Mouse (Mus musculus): ENCODE measurements around the gene Cacna1s. TPM values are rescaled to one million over a fixed set of nuclear protein-coding genes. Genes with fewer than 3 reads are reported as not detected.

Gene Cacna1s
- total RNA-seq, 2 experiments from 2014 or later: 557 to 583 TPM

DNA sequence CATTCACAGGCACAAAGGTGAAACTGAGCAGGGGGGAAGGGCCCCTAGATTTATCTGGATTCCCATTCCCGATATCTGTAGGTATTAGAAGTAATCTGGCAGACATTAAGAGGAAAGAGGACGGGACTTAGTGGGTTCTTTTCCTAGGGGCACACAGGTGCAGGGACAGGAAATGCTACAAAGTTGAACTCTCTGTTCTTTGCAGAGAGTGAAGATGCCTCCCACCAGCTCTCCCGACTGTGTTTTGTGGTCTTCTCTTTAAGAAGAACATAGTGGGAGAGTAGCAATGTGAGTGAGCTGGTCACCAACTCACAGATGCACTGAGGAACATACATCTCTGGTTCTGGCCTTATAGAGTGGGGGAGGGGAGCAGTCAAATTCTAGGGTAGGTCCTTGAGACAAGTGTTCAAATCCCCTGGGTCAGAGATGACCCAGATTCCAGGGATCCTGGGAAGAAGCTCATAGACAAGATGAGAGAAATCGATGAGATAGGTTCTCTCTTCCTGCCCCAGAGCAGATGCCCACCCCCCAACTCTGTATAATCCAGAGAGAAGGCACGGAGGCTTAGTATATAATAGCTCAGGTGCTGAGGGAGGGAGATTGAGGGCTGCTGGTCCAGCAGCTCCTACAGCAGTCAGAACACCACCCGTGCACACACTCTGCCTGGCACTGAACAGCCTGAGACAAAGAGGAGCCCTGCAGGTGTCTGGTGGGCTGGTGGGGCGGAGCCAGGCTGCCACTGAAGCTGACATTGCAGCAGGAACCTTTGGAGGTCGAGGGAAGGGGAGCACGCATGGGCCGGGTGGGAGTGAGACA is 80.0 kb downstream of the Cacna1s start:
- DNase-seq: no peak
- intact Hi-C loops (cut with DNase I; ENCODE audit: low total_unique reads): no loop called here

DNA sequence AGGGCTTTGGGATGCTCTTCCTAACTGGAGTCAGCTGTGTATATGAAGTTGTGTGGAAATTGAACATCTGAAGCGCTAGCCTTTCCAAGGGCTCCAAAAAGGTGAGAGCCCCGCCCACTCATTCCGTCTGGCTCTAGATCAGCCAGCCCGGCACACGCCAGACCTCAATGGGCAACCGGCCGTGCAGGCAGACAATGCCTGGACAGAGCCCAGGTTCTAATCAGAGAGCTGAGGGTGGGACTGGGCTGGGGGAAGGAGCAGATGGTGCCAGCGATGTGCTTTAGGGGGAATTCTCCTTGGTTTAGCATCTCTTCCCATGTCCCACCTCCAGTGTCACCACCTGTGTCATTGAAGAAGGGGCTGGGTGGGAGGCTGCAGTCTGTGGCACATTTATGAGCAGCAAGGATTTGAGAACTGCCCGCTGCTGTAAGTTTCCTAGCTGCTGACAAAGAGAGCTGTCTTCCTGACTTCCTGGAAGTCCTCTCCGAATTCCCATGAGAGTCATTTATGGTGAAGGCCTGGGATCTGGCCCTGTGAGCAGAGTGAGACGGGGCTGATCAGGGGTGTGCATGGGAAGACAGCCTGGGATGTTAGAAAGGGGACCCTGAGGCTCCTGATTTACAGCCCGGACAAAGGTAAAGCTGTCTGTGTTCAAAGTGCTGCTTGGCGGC is 81.2 kb downstream of the Cacna1s start:
- intact Hi-C loops (cut with DNase I; ENCODE audit: low total_unique reads): no loop called here
- no peak for DNase-seq

DNA sequence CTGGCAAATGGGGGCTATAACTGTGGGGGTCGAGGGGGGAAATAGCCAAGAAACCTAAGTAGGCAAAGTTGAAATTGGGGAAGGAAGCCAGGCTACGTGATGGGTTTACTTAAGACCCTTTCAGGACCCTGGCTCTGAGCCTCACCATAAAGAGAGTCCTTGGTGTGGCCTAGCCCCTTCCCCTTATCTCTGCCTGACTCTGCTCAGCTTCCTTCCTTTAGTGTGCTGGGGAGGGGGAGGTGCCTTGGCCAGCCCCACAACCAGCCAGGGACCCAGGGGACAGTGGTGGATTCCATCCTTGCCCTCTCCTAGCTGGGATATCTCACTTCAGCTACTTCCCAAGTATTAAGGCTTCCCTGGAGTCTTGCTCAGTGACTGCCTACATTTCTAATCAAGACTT is 82.0 kb downstream of the Cacna1s start:
- DNase-seq: no peak
- intact Hi-C loops (cut with DNase I; ENCODE audit: low total_unique reads): no loop called here

DNA sequence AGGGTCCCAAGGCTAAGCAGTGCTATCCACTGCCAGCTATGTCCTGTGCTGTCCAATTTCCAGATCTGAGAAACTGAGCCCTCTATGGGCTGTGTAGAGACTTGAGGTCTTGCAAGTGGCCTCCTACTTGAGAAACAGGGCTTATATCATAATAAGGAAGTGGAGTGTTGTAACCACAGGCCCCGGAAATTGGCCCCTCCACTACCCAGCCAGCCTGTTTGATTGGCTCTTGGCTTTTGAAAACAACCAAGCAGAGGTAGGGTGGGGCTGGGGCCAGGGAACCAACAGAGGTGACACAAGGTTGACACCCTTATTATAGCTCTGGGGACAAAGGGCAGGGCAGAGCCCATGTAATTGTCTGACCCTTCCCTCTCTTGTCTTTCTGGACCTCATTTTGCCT is 82.5 kb downstream of the Cacna1s start:
- peak; percentile 26 for DNase-seq
- intact Hi-C loops (cut with DNase I; ENCODE audit: low total_unique reads): no loop called here

DNA sequence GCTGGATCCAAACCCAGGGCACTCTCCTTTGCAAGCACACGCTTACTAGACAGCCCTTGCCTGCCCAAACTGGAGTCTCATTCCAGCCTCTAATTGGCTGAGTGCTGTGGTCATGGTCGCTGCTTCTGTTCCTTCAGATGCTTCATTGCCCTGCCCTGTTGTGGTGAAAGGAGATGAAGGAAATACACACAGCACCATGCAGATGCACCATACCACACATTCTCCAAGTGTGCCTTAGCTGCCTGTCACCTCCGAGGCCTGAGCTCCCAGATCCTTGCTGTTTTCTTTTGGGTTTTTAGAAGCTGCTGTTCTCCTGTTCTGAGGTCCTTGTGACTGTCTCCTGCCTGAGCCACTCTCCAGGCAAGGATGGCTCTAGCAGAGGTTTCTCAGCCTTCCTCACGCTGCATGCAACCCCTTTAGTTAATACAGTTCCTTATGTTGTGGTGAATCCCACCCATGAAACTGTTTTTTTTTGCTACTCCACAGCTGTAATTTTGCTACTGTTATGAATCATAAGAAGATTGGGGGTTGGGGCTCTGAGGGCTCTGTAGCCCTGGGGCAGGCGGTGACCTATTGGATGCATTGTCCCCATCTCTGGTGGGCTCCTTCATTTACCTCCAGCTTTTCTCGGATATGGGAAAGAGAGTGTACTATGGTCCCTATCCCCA is 83.4 kb downstream of the Cacna1s start:
- no peak for DNase-seq
- intact Hi-C loops (cut with DNase I; ENCODE audit: low total_unique reads): no loop called here

DNA sequence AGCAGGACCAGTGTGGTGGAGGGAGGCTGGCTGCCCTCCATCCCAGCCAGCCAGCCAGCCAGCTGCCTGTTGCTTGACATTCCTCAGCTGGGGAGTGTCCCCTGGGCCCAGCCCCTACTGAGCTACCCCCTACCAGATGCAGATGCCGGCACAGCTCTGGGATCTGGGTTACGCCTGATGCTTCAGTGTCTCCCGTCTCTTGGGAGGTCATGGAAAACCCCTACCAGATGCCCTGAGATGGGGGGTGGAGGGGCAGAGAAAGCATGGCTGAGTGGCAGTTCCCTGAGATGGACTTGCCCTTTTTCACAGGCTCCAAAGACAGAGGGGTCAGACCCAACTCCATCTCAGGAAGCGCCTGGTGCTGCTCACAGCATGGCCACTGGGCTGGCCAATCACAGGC is 84.0 kb downstream of the Cacna1s start:
- DNase-seq: peak; percentile 23
- intact Hi-C loops (cut with DNase I; ENCODE audit: low total_unique reads): no loop called here

DNA sequence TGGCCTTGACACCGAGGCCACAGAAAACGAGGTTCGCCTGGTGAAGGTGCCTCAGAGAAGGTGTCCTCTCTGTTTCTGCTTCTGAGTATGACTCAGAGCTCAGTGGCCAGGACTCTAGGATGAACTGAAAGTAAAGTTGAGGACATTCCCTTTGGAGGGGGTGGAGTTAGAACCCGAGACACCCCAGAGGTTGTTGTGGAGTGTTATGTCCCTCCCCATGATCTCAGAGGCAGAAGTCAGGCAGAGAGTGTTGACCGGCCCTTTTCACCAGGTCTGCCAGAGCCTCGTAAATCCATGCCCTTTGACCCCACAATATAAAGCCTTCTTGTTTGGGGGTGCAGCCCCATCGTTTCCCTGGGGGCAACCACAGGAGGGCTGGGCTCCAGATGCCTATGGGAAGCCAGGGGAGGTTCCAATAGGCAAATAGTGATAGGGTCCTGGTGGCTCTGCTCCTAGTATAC is 84.6 kb downstream of the Cacna1s start:
- intact Hi-C loops (cut with DNase I; ENCODE audit: low total_unique reads): no loop called here
- no peak for DNase-seq

DNA sequence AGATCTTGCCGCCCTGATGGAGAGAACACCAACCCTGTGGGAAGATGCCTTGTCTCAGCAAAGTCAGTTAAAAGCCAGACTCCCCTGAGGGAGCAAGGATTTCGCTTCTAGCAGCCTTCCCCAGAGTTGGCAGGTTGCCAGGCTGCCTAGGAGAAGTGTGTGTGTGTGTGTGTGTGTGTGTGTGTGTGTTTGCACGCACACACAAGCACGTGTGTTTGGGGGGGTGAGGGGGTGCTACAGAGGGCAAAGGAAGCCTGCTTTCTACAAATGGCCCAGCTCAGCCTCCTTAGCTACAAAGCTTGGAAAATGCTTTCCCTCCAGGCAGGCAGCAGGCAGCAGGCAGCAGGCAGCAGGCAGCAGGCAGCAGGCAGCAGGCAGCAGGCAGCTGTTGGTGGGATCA is 85.0 kb downstream of the Cacna1s start:
- intact Hi-C loops (cut with DNase I; ENCODE audit: low total_unique reads): no loop called here
- peak; percentile 60 for DNase-seq

DNA sequence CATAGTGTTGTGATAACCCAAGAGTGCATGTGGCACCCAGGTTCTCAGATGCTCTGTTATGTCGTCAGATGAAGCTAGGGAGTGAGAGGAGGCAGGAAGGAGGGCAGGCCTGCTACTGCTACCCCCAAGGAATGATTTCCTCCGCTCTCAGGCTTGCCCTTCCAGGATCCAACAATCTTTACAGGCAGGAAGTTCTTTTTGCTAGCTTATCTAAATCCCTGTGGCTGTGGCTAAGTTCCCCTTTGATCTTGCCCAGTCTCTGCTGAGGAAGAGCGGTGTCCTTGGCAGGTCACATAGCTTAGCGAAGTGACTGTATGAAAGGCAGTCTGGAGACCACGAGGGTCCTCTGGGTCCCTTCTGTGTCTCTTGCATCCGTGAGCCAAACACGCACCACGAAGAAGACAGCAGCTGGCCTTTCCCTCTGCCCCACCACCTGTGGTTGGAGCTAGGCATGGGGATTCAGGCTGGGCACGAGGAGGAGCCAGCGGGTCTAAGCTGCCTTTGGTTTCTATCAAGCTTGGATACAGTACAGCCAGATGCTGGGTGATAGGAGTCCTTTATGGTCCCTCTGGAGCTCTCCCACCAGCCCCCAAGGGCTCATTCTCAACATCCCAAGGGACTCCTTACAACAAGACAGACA is 85.8 kb downstream of the Cacna1s start:
- intact Hi-C loops (cut with DNase I; ENCODE audit: low total_unique reads): no loop called here

DNA sequence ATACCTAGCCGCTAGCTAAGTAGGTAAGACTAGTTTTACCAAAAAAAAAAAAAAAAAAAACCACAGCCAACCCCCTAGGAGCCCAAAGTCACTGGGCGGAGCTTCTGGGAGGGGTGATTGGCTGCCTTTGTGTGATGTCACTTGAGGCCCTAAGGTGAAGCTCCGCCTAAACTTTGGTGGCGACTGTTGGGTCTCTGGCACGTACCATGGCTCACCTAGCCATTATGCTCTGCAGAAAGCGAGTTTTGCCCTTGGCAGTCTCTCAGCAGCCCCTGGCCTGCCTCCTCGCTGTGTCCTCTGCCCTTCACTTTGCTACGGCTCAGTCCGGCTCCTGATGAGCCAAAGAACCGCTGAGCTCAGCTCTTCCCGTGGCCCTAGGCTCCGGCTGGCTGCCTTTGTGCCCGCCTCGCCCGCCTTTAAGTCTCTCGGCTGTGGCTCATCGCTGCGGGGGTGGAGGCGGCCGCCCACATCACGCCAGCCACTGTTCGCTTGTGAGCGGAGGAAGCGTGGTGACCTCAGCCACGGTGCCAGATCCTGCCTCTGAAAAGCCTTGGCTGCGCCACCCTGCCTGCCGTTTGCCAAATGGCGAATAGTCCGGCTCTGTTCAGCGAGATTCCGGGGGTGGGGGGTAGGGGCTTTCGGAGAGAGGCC is 87.6 kb downstream of the Cacna1s start:
- intact Hi-C loops (cut with DNase I; ENCODE audit: low total_unique reads): no loop called here
- peak; percentile 72 for DNase-seq

More for the DNA sequence above, 85.8 kb downstream of the Cacna1s start:
- DNase-seq: no peak

DNA sequence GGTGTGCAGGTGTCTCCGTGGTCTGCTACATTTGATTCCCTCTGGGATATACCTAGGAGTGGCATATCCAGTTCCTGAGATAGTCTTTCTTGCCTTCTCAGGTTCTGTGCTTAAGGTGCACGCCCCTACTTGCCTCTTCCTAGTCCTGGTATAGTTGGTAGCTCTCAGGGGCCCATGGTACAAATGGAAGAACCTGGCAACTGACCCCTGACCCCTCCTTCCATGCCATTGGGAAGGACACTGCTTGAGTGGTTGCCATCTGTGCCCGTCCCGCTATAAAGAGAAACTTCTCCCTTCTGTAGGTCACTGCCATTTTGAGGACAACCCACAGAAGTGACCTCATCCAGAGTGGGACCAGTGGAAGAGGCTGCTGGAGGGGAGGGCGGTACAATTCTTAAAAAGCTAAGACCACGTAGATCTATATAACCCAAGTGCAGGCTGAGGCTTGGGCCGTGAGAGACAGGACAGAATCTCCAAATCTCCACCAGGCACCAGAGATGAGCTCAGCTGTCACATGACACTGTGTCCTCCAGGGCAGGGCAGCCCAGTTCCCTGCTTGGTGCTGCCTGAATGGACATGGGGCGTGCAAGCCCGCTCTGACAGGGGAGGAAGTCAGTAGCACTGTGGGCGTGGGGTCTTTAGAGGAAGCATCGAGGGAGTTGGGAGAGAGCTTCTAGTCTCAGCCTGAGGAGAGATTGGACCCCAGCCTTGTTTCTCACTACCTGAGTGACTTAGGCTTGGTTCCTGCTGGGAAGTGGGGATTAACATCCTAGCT is 88.8 kb downstream of the Cacna1s start:
- intact Hi-C loops (cut with DNase I; ENCODE audit: low total_unique reads): no loop called here
- no peak for DNase-seq

DNA sequence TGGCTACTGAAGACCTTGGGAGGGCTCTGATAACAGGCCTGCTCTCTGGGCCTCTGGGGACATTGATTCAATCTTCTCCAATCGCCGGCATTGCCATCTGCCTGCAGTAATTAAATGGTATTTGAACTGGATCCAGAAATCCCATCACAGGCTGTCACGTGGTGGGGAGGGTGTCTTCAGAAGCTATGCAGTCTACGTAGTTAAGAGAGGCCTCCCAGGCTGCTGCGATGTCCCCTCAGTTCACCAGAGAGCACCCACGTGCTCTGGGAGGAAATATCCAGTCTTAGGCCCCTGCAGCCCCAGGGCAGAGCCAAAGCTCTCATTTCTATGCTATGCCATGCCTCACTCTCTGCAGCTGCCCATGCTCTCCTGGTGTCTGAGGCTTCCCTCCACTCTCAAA is 89.8 kb downstream of the Cacna1s start:
- DNase-seq: no peak
- intact Hi-C loops (cut with DNase I; ENCODE audit: low total_unique reads): no loop called here

DNA sequence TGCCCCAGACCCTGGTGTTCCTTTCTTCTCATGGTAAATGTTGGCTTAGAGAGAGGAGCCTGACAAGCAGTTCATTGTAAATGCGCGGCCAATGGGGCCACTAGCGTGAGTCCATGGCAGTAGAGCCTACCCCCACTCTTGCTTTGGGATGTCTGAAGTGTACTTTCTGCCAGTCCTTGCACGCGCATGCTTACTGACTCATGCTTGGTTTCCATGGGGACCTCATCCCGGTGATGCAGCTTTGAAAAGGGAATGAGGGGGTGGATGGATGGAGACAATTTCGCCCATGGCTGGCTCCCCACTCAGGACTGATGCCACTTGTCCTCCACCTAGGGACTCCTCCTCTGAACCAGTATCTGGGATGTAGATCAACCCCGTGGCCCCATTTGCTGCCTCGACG is 91.0 kb downstream of the Cacna1s start:
- intact Hi-C loops (cut with DNase I; ENCODE audit: low total_unique reads): no loop called here
- DNase-seq: no peak

DNA sequence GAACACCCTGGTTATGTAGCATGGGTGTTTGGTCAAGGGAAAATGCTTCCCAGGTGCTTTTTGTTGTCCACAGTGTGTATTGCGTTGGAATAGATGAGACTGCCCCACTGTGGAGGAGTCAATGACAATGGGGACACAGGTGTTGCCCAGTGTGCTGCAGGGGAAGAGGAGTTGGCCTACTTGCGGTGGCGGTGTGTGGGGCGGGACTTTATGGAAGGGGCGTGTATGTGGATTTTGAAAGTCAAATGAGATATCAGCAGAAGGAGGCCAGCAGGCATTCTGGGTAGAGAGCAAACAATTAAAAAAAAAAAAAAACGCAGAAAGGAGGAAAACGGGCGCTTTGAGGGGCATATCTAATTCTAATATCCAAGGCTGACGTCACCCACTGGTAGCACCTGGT is 97.2 kb downstream of the Cacna1s start:
- no peak for DNase-seq
- intact Hi-C loops (cut with DNase I; ENCODE audit: low total_unique reads): no loop called here

DNA sequence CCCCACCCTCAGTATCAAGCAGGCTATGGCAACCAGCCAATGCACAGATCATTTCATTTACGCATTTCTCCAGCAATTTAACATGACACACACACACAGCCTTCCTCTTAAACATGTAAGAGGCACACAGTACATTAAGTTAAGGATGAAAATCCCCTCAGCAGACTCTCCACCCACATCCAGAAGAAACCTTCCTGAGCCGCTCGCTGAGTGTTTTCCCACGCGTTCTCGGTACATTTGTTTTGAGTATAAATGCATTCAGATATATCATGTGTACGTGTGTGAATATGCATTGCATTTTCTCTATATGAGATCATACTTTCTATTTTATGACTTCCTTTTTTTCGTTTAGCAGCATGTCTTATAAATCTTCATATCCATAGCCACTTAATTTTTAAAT is 98.8 kb downstream of the Cacna1s start:
- DNase-seq: no peak

DNA sequence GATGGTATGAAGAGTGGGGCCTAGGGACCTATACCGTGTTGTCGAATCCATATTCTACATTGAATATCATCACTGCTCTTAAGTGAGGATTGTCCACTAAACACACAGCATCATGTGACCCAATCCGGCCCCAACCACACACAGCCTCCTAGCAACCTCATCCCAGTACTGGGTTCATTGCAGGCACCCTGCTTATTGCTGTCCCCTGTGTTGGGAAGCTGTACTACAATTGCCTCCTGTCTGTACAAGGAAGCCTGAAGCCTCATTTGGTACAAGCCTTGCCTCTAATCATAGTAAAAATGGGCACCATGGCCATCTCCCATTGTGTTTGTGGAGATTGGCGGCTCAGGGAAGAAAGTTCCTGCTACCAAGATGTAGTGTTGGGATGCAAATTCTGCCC is 103.8 kb downstream of the Cacna1s start:
- intact Hi-C loops (cut with DNase I; ENCODE audit: low total_unique reads): no loop called here
- no peak for DNase-seq

More for the DNA sequence above, 98.8 kb downstream of the Cacna1s start:
- intact Hi-C loops (cut with DNase I; ENCODE audit: low total_unique reads): no loop called here

DNA sequence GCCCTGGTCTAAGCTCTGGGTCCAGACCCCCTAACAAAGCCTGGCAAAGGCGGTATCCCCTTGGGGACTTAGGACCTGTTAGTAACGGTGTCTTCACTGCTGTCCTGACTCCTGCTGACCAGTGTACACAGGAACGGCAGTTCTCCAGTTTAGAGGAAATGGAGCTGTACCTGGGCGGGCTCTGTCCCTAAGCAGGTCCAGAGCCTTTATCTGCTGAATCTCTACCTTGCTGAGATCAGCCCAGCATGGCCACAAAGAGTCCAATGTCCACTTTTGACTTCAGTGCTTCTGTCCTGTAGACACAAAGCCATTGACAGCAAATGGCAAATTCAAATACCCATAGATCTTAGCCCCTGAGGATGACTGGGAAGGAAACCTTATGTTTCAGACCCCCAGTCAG is 104.4 kb downstream of the Cacna1s start:
- DNase-seq: no peak
- intact Hi-C loops (cut with DNase I; ENCODE audit: low total_unique reads): no loop called here

DNA sequence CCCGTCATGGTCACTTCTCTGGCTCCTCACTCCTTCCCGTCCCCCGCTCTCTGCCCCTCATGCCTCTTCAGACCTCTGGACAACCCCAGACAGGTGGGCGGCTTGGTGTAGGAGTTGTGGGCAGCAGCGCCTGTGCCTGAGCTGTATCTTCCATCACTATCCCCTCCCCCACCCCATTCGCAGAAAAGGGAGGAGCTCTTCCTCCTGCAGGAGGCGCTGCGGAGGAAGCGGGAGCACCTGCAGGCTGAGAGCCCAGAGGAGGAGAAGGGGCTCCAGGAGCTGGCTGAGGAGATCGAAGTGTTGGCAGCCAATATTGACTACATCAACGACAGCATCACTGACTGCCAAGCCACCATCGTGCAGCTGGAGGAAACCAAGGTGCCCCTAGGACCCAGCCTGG is 107.3 kb downstream of the Cacna1s start:
- intact Hi-C loops (cut with DNase I; ENCODE audit: low total_unique reads): no loop called here
- DNase-seq: no peak

DNA sequence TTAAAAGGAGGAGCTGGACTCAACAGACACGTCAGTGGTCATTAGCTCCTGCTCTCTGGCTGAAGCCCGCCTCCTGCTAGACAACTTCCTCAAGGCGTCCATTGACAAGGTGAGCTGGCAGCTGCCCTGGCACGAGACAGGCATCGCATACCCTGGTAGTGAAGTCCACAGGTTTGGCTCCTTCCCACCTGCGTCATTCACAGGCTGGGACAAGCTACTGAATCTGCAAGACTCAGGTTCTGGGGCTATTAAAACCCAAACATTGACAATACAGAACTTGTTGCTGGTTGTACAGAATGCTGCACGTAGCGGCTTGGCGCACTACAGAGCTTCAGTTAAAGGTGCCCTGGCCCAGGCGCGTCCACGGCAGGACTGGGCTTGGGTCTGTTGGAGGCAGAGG is 107.7 kb downstream of the Cacna1s start:
- intact Hi-C loops (cut with DNase I; ENCODE audit: low total_unique reads): no loop called here
- DNase-seq: no peak

All from gastrocnemius, postnatal 14 days (tissue).